Mouse (Mus musculus) embryo, embryonic 9.5 days (tissue): ENCODE measurements around the gene Krtap14.

ENCODE experiments used
- DNase-seq: peaks from one replicate; pipeline ENCODE4 v3.0.0-alpha.2; 2017; ENCODE audit errors: extremely low spot score

Gene Krtap14

GRCm38 (mm10) chr16:88826095-88826652 lies at the start of gene Krtap14:
TSS of gene Krtap14 (minus strand) at chr16:88826145.
- DNase-seq: no peak

- no peak for DNase-seq
These were observed 48.2 kb upstream of the Krtap14 start, which contains the start of gene Krtap19-2 for GRCm38 (mm10) chr16:88874169-88874568. TSS of gene Krtap19-2 (minus strand) at chr16:88874269.

- no peak for DNase-seq
These were observed 43.4 kb upstream of the Krtap14 start, which contains the start of gene Krtap19-1 for GRCm38 (mm10) chr16:88869311-88869710. TSS of gene Krtap19-1 (minus strand) at chr16:88869411.

- DNase-seq: no peak
These were observed 39.0 kb upstream of the Krtap14 start for GRCm38 (mm10) chr16:88864887-88865407.

GRCm38 (mm10) chr16:88851450-88851849 lies 25.5 kb upstream of the Krtap14 start:
- DNase-seq: peak; percentile 25

GRCm38 (mm10) chr16:88848558-88848957 lies 22.6 kb upstream of the Krtap14 start:
- no peak for DNase-seq

- DNase-seq: no peak
These were observed 21.4 kb upstream of the Krtap14 start for GRCm38 (mm10) chr16:88847363-88847762.

- DNase-seq: no peak
These were observed 1.0 kb upstream of the Krtap14 start for GRCm38 (mm10) chr16:88826978-88827377.

GRCm38 (mm10) chr16:88823736-88824135 lies 2.2 kb downstream of the Krtap14 start:
- DNase-seq: peak; percentile 22

- DNase-seq: no peak
These were observed 5.9 kb downstream of the Krtap14 start, which contains the start of gene Krtap15 for GRCm38 (mm10) chr16:88820066-88820465. TSS of gene Krtap15 (plus strand) at chr16:88820215.

GRCm38 (mm10) chr16:88811827-88812226 lies 14.1 kb downstream of the Krtap14 start, which contains the start of gene Gm20741:
TSS of gene Gm20741 (minus strand) at chr16:88812220.
- DNase-seq: no peak

- DNase-seq: no peak
These were observed 39.2 kb downstream of the Krtap14 start for GRCm38 (mm10) chr16:88786786-88787185.

- no peak for DNase-seq
These were observed 48.3 kb downstream of the Krtap14 start, which contains the start of gene Gm5965 for GRCm38 (mm10) chr16:88777596-88777995. TSS of gene Gm5965 (plus strand) at chr16:88777896.

- DNase-seq: no peak
These were observed 51.8 kb downstream of the Krtap14 start, which contains the start of gene 2310057N15Rik for GRCm38 (mm10) chr16:88774106-88774505. TSS of gene 2310057N15Rik (minus strand) at chr16:88774206.
